Mouse (Mus musculus) large intestine, adult 2 months (tissue): ENCODE results near the gene Hadh. TPM values are rescaled to one million over a fixed set of nuclear protein-coding genes. Genes with fewer than 3 reads are reported as not detected.

ENCODE experiments used
- polyA plus RNA-seq: library from polyadenylated mRNA; depleted of rRNA; stranded (reverse); fragments of >200 nt; gene quantifications from 2 replicates; pipeline ENCODE4 v1.2.3, GENCODE M21; 2012; rRNA removed

Gene Hadh
- polyA plus RNA-seq, 1 experiment, result 210 TPM

Other genes starting within 250 kb of the Hadh start
- 1.3 and 1.8 TPM in 2 replicates for gene Lef1, start 161.6 kb downstream of the Hadh start, polyA plus RNA-seq
- gene Cyp2u1, start 31.1 kb upstream of the Hadh start, polyA plus RNA-seq, result 6.1 and 13.5 TPM in 2 replicates
- 6.9 and 11.3 TPM in 2 replicates for gene Sgms2, start 219.3 kb upstream of the Hadh start, polyA plus RNA-seq